Comparison of ENCODE assay signal across 22 mouse cellular contexts in genomic region chr14:122729431-122730073, GRCm38 (mm10).
A peak's percentile ranks its signal among the peaks of the same experiment; 100 is the strongest.
DNase-seq lines count a peak whose midpoint lies in the region; ATAC-seq lines count a peak whose summit lies in the region.
"Had no signal": no experiment of that assay in that cellular context is flagged by ENCODE, and none has a peak within 500 bp of the region (broad histone marks: within the 10 kb centered on the region; RNA-seq: fewer than 3 reads in every experiment).

No protein-coding gene starts in this region.

- no peak overlapping the region for H3K9ac ChIP-seq in forebrain, embryonic 12.5 days
- no peak overlapping the region for H3K9ac ChIP-seq in forebrain, embryonic 15.5 days (replicated peaks)
- no peak overlapping the region for H3K9ac ChIP-seq in hindbrain, embryonic 12.5 days
- no peak overlapping the region for H3K9ac ChIP-seq in hindbrain, embryonic 11.5 days (ENCODE audit: low read depth, low read length)
- H3K9ac ChIP-seq in midbrain, embryonic 11.5 days (ENCODE audit: low read length), result no peak overlapping the region
- H3K9ac ChIP-seq in neural tube, embryonic 11.5 days (ENCODE audit: low read length), result no peak overlapping the region
- H3K9ac ChIP-seq: embryonic facial prominence, embryonic 12.5 days; embryonic facial prominence, embryonic 15.5 days; hindbrain, embryonic 15.5 days; intestine, embryonic 15.5 days had no signal

- H3K4me2 ChIP-seq in forebrain, embryonic 12.5 days, result no peak overlapping the region
- no peak overlapping the region for H3K4me2 ChIP-seq in forebrain, embryonic 15.5 days (replicated peaks)
- H3K4me2 ChIP-seq in hindbrain, embryonic 12.5 days (replicated peaks), result no peak overlapping the region
- H3K4me2 ChIP-seq in hindbrain, embryonic 11.5 days (replicated peaks; ENCODE audit: low read depth, low read length), result no peak overlapping the region
- no peak overlapping the region for H3K4me2 ChIP-seq in midbrain, embryonic 11.5 days
- H3K4me2 ChIP-seq in neural tube, embryonic 11.5 days (ENCODE audit: low read depth), result no peak overlapping the region
- H3K4me2 ChIP-seq: embryonic facial prominence, embryonic 12.5 days; embryonic facial prominence, embryonic 15.5 days; heart, embryonic 11.5 days; hindbrain, embryonic 15.5 days; intestine, embryonic 15.5 days had no signal

- peak; percentile 44; the same call in 1 of the 2 replicates for ATAC-seq in forebrain, embryonic 12.5 days (ENCODE audit: low FRiP score)
- ATAC-seq in forebrain, embryonic 15.5 days (replicated peaks), result no peak
- peak; percentile 54; the same call in 1 of the 2 replicates for ATAC-seq in hindbrain, embryonic 12.5 days (ENCODE audit: low FRiP score)
- ATAC-seq in hindbrain, embryonic 11.5 days (ENCODE audit: low FRiP score), result no peak
- 0 out of 2 replicates have a peak, but pooled peaks have one; percentile 59 for ATAC-seq in midbrain, embryonic 11.5 days (ENCODE audit: low FRiP score)
- peak; percentile 53; the same call in 1 of the 2 replicates for ATAC-seq in neural tube, embryonic 11.5 days (ENCODE audit: insufficient read depth, low FRiP score, low TSS enrichment)
- ATAC-seq: intestine, embryonic 15.5 days; Patski had no signal

- no peaks in the 10 kb centered on the region for H3K9me3 ChIP-seq in forebrain, embryonic 12.5 days
- H3K9me3 ChIP-seq in forebrain, embryonic 15.5 days, result no peaks in the 10 kb centered on the region
- H3K9me3 ChIP-seq in hindbrain, embryonic 12.5 days (replicated peaks), result no peaks in the 10 kb centered on the region
- no peaks in the 10 kb centered on the region for H3K9me3 ChIP-seq in hindbrain, embryonic 11.5 days (ENCODE audit: control insufficient read depth, low read length)
- no peaks in the 10 kb centered on the region for H3K9me3 ChIP-seq in midbrain, embryonic 11.5 days (ENCODE audit: control insufficient read depth, low read length)
- no peaks in the 10 kb centered on the region for H3K9me3 ChIP-seq in midbrain, embryonic 10.5 days (replicated peaks)
- no peaks in the 10 kb centered on the region for H3K9me3 ChIP-seq in neural tube, embryonic 11.5 days (ENCODE audit: control insufficient read depth, low read length)
- H3K9me3 ChIP-seq: embryonic facial prominence, embryonic 12.5 days; embryonic facial prominence, embryonic 15.5 days; hindbrain, embryonic 15.5 days; intestine, embryonic 15.5 days had no signal

- no peaks in the 10 kb centered on the region for H3K27me3 ChIP-seq in forebrain, embryonic 12.5 days
- H3K27me3 ChIP-seq in forebrain, embryonic 15.5 days, result no peaks in the 10 kb centered on the region
- no peaks in the 10 kb centered on the region for H3K27me3 ChIP-seq in hindbrain, embryonic 12.5 days
- H3K27me3 ChIP-seq in hindbrain, embryonic 11.5 days (ENCODE audit: control insufficient read depth, insufficient read depth, low read length), result no peaks in the 10 kb centered on the region
- H3K27me3 ChIP-seq in midbrain, embryonic 11.5 days (ENCODE audit: control insufficient read depth, insufficient read depth, low read length), result no peaks in the 10 kb centered on the region
- H3K27me3 ChIP-seq in midbrain, embryonic 10.5 days (ENCODE audit: low read depth, poor library complexity, severe bottlenecking), result no peaks in the 10 kb centered on the region
- no peaks in the 10 kb centered on the region for H3K27me3 ChIP-seq in neural tube, embryonic 11.5 days (ENCODE audit: control insufficient read depth, insufficient read depth, low read length)
- H3K27me3 ChIP-seq: embryonic facial prominence, embryonic 12.5 days; embryonic facial prominence, embryonic 15.5 days; hindbrain, embryonic 15.5 days; intestine, embryonic 15.5 days; Patski had no signal

- no peak overlapping the region for H3K27ac ChIP-seq in forebrain, embryonic 12.5 days
- H3K27ac ChIP-seq in forebrain, embryonic 15.5 days (replicated peaks), result no peak overlapping the region
- H3K27ac ChIP-seq in hindbrain, embryonic 12.5 days, result no peak overlapping the region
- H3K27ac ChIP-seq in hindbrain, embryonic 11.5 days (ENCODE audit: low read depth, low read length), result no peak overlapping the region
- H3K27ac ChIP-seq in midbrain, embryonic 11.5 days (ENCODE audit: low read depth, low read length), result no peak overlapping the region
- no peak overlapping the region for H3K27ac ChIP-seq in midbrain, embryonic 10.5 days (replicated peaks)
- H3K27ac ChIP-seq in neural tube, embryonic 11.5 days (ENCODE audit: low read depth, low read length), result no peak overlapping the region
- H3K27ac ChIP-seq: embryonic facial prominence, embryonic 12.5 days; embryonic facial prominence, embryonic 15.5 days; heart, adult 2 months; hindbrain, embryonic 15.5 days; intestine, embryonic 15.5 days had no signal

- DNase-seq in hindbrain, embryonic 11.5 days (ENCODE audit: low spot score), result no peak
- DNase-seq in midbrain, embryonic 11.5 days (ENCODE audit: low spot score, missing footprints), result no peak
- no peak for DNase-seq in midbrain, embryonic 10.5 days (ENCODE audit: low spot score)
- no peak for DNase-seq in neural tube, embryonic 11.5 days (ENCODE audit: low spot score)
- DNase-seq in neural tube, embryonic 10.5 days (ENCODE audit: extremely low spot score, low spot score), result no peak
- DNase-seq: adrenal gland, postnatal 10 days; adrenal gland, postnatal 36 days; cerebellum, adult 11 months; cerebellum, adult 2 months; cerebellum, adult 9-11 months; cerebellum, postnatal 25 days; gastrocnemius, postnatal 25 days; heart, adult 2 months had no signal

- 57% methylated on average over 4 of the region's 4 CpGs for WGBS in forebrain, embryonic 12.5 days
- 37% methylated on average over 4 of the region's 4 CpGs for WGBS in forebrain, embryonic 15.5 days
- 45% methylated on average over 4 of the region's 4 CpGs for WGBS in hindbrain, embryonic 12.5 days
- WGBS in hindbrain, embryonic 11.5 days, result 52% methylated on average over 4 of the region's 4 CpGs
- WGBS in midbrain, embryonic 11.5 days, result 66% methylated on average over 4 of the region's 4 CpGs
- 76% methylated on average over 4 of the region's 4 CpGs for WGBS in midbrain, embryonic 10.5 days
- 58% methylated on average over 4 of the region's 4 CpGs for WGBS in neural tube, embryonic 11.5 days

- no peaks in the 10 kb centered on the region for H3K36me3 ChIP-seq in forebrain, embryonic 12.5 days (replicated peaks)
- H3K36me3 ChIP-seq in forebrain, embryonic 15.5 days, result no peaks in the 10 kb centered on the region
- no peaks in the 10 kb centered on the region for H3K36me3 ChIP-seq in hindbrain, embryonic 12.5 days
- no peaks in the 10 kb centered on the region for H3K36me3 ChIP-seq in hindbrain, embryonic 11.5 days (ENCODE audit: control insufficient read depth, insufficient read depth, low read length)
- H3K36me3 ChIP-seq in midbrain, embryonic 11.5 days (ENCODE audit: control insufficient read depth, insufficient read depth, low read length), result no peaks in the 10 kb centered on the region
- no peaks in the 10 kb centered on the region for H3K36me3 ChIP-seq in midbrain, embryonic 10.5 days
- H3K36me3 ChIP-seq in neural tube, embryonic 11.5 days (ENCODE audit: control insufficient read depth, insufficient read depth, low read length), result no peaks in the 10 kb centered on the region
- H3K36me3 ChIP-seq: embryonic facial prominence, embryonic 12.5 days; embryonic facial prominence, embryonic 15.5 days; hindbrain, embryonic 15.5 days; intestine, embryonic 15.5 days had no signal

- H3K4me3 ChIP-seq in forebrain, embryonic 12.5 days (replicated peaks), result no peak overlapping the region
- H3K4me3 ChIP-seq in forebrain, embryonic 15.5 days, result no peak overlapping the region
- H3K4me3 ChIP-seq in hindbrain, embryonic 12.5 days, result no peak overlapping the region
- no peak overlapping the region for H3K4me3 ChIP-seq in hindbrain, embryonic 11.5 days (ENCODE audit: low read depth, low read length)
- H3K4me3 ChIP-seq in midbrain, embryonic 11.5 days (ENCODE audit: low read depth, low read length), result no peak overlapping the region
- no peak overlapping the region for H3K4me3 ChIP-seq in midbrain, embryonic 10.5 days
- no peak overlapping the region for H3K4me3 ChIP-seq in neural tube, embryonic 11.5 days (ENCODE audit: low read depth, low read length)
- H3K4me3 ChIP-seq: embryonic facial prominence, embryonic 12.5 days; embryonic facial prominence, embryonic 15.5 days; heart, adult 2 months; hindbrain, embryonic 15.5 days; intestine, embryonic 15.5 days had no signal

- H3K4me1 ChIP-seq in forebrain, embryonic 12.5 days, result peaks cover 7% of the 10 kb centered on the region
- H3K4me1 ChIP-seq in forebrain, embryonic 15.5 days, result no peaks in the 10 kb centered on the region
- H3K4me1 ChIP-seq in hindbrain, embryonic 12.5 days, result peaks cover 6% of the 10 kb centered on the region
- no peaks in the 10 kb centered on the region for H3K4me1 ChIP-seq in hindbrain, embryonic 11.5 days (replicated peaks; ENCODE audit: control insufficient read depth, insufficient read depth, low read length)
- H3K4me1 ChIP-seq in midbrain, embryonic 11.5 days (ENCODE audit: control insufficient read depth, insufficient read depth, low read length), result no peaks in the 10 kb centered on the region
- peaks cover 6% of the 10 kb centered on the region for H3K4me1 ChIP-seq in midbrain, embryonic 10.5 days
- peaks cover 2% of the 10 kb centered on the region; the same call in 1 of the 2 replicates for H3K4me1 ChIP-seq in neural tube, embryonic 11.5 days (ENCODE audit: control insufficient read depth, insufficient read depth, low read length)
- H3K4me1 ChIP-seq: hindbrain, embryonic 15.5 days; intestine, embryonic 15.5 days had no signal

Comparison
In these comparisons a context has a peak if more than half of its experiments do, and no peak if none do; other contexts are left out.
1. ATAC-seq: peak in forebrain, embryonic 12.5 days (single experiment), hindbrain, embryonic 12.5 days (single experiment), midbrain, embryonic 11.5 days (single experiment) and neural tube, embryonic 11.5 days (single experiment); none in forebrain, embryonic 15.5 days (single experiment) and hindbrain, embryonic 11.5 days (single experiment).